Mouse (Mus musculus): ENCODE measurements around the gene Anxa6. TPM values are rescaled to one million over a fixed set of nuclear protein-coding genes. Genes with fewer than 3 reads are reported as not detected.
A peak's percentile ranks its signal among the peaks of the same experiment; 100 is the strongest.

The Anxa6 gene
- polyA plus RNA-seq, 1 experiment from 2014 or later, result 45.3 TPM

- WGBS (ENCODE audit: insufficient replicate concordance), result 2% methylated on average over 12 of the region's 12 CpGs
- H3K4me1 ChIP-seq (replicated peaks), result no peaks in the 10 kb centered on the region
- no peak overlapping the region for H3K27ac ChIP-seq
- H3K4me3 ChIP-seq (replicated peaks), result no peak overlapping the region
- DNase-seq (peak; percentile 6), ATAC-seq (ENCODE audit: low read depth) (0 out of 2 replicates have a peak, but pooled peaks have one; percentile 26)
- H3K27me3 ChIP-seq, result no peaks in the 10 kb centered on the region
- H3K9ac ChIP-seq, result no peak overlapping the region
- H3K36me3 ChIP-seq, result peaks cover 44% of the 10 kb centered on the region
- H3K9me3 ChIP-seq (replicated peaks), result 0 out of 2 replicates have a peak, but pooled peaks cover 2% of the 10 kb centered on the region
- no peak overlapping the region for H3K4me2 ChIP-seq
Observed at GRCm38 (mm10) chr11:54998284-54998683, 35.0 kb downstream of the Anxa6 start.

GRCm38 (mm10) chr11:54996176-54996575, 37.1 kb downstream of the Anxa6 start:
- DNase-seq, result no peak
- H3K9ac ChIP-seq, result no peak overlapping the region
- H3K9me3 ChIP-seq (replicated peaks), result 0 out of 2 replicates have a peak, but pooled peaks cover 2% of the 10 kb centered on the region
- H3K4me1 ChIP-seq (replicated peaks), result no peaks in the 10 kb centered on the region
- H3K4me2 ChIP-seq, result no peak overlapping the region
- peaks cover 43% of the 10 kb centered on the region for H3K36me3 ChIP-seq
- H3K27me3 ChIP-seq, result no peaks in the 10 kb centered on the region
- H3K4me3 ChIP-seq (replicated peaks), result no peak overlapping the region
- H3K27ac ChIP-seq, result no peak overlapping the region
- no peak for ATAC-seq (ENCODE audit: low read depth)
- WGBS (ENCODE audit: insufficient replicate concordance), result 65% methylated on average over 7 of the region's 7 CpGs

GRCm38 (mm10) chr11:54989920-54990319, 43.3 kb downstream of the Anxa6 start:
- no peak overlapping the region for H3K4me3 ChIP-seq (replicated peaks)
- DNase-seq (no peak), ATAC-seq (ENCODE audit: low read depth) (no peak)
- 0 out of 2 replicates have a peak, but pooled peaks cover 4% of the 10 kb centered on the region for H3K4me1 ChIP-seq (replicated peaks)
- H3K4me2 ChIP-seq, result no peak overlapping the region
- peaks cover 36% of the 10 kb centered on the region for H3K36me3 ChIP-seq
- H3K27me3 ChIP-seq, result no peaks in the 10 kb centered on the region
- no peak overlapping the region for H3K9ac ChIP-seq
- no peak overlapping the region for H3K27ac ChIP-seq
- no peaks in the 10 kb centered on the region for H3K9me3 ChIP-seq (replicated peaks)

- DNase-seq (no peak), ATAC-seq (ENCODE audit: low read depth) (no peak)
- Histone ChIP-seq H3K4me3 (replicated peaks) (no peak overlapping the region), H3K9ac (no peak overlapping the region), H3K27me3 (no peaks in the 10 kb centered on the region), H3K27ac (no peak overlapping the region), H3K36me3 (peaks cover 34% of the 10 kb centered on the region), H3K9me3 (replicated peaks) (no peaks in the 10 kb centered on the region), H3K4me2 (no peak overlapping the region), H3K4me1 (replicated peaks) (0 out of 2 replicates have a peak, but pooled peaks cover 4% of the 10 kb centered on the region)
- whole genome bisulfite sequencing (ENCODE audit: insufficient replicate concordance), result 72% methylated on average over 8 of the region's 8 CpGs
Observed at GRCm38 (mm10) chr11:54988754-54989349, 44.4 kb downstream of the Anxa6 start.

- Histone ChIP-seq H3K27me3 (no peaks in the 10 kb centered on the region), H3K36me3 (peaks cover 41% of the 10 kb centered on the region), H3K27ac (no peak overlapping the region), H3K9ac (no peak overlapping the region), H3K4me3 (replicated peaks) (no peak overlapping the region), H3K4me2 (no peak overlapping the region), H3K4me1 (replicated peaks) (0 out of 2 replicates have a peak, but pooled peaks cover 4% of the 10 kb centered on the region), H3K9me3 (replicated peaks) (no peaks in the 10 kb centered on the region)
- no peak for DNase-seq
- ATAC-seq (ENCODE audit: low read depth), result no peak
- WGBS (ENCODE audit: insufficient replicate concordance), result 67% methylated on average over 1 of the region's 1 CpGs
Observed at GRCm38 (mm10) chr11:54987974-54988373, 45.3 kb downstream of the Anxa6 start.

GRCm38 (mm10) chr11:54985086-54985485, 48.2 kb downstream of the Anxa6 start:
- no peak overlapping the region for H3K4me2 ChIP-seq
- 0 out of 2 replicates have a peak, but pooled peaks cover 4% of the 10 kb centered on the region for H3K4me1 ChIP-seq (replicated peaks)
- DNase-seq (no peak), ATAC-seq (ENCODE audit: low read depth) (0 out of 2 replicates have a peak, but pooled peaks have one; percentile 18)
- H3K27ac ChIP-seq, result no peak overlapping the region
- H3K9ac ChIP-seq, result no peak overlapping the region
- WGBS (ENCODE audit: insufficient replicate concordance), result 65% methylated on average over 3 of the region's 3 CpGs
- H3K4me3 ChIP-seq (replicated peaks), result no peak overlapping the region
- no peaks in the 10 kb centered on the region for H3K9me3 ChIP-seq (replicated peaks)
- peaks cover 57% of the 10 kb centered on the region for H3K36me3 ChIP-seq
- H3K27me3 ChIP-seq, result no peaks in the 10 kb centered on the region

GRCm38 (mm10) chr11:54984581-54984980, 48.7 kb downstream of the Anxa6 start:
- H3K27me3 ChIP-seq, result no peaks in the 10 kb centered on the region
- no peak overlapping the region for H3K9ac ChIP-seq
- peaks cover 53% of the 10 kb centered on the region for H3K36me3 ChIP-seq
- no peaks in the 10 kb centered on the region for H3K9me3 ChIP-seq (replicated peaks)
- 46% methylated on average over 4 of the region's 4 CpGs for WGBS (ENCODE audit: insufficient replicate concordance)
- DNase-seq, result no peak
- H3K4me1 ChIP-seq (replicated peaks), result 0 out of 2 replicates have a peak, but pooled peaks cover under 1% of the 10 kb centered on the region
- no peak overlapping the region for H3K4me2 ChIP-seq
- H3K4me3 ChIP-seq (replicated peaks), result no peak overlapping the region
- no peak overlapping the region for H3K27ac ChIP-seq
- no peak for ATAC-seq (ENCODE audit: low read depth)

GRCm38 (mm10) chr11:54984085-54984484, 49.2 kb downstream of the Anxa6 start:
- no peak overlapping the region for H3K4me2 ChIP-seq
- DNase-seq, result peak; percentile 44
- H3K4me1 ChIP-seq (replicated peaks), result no peaks in the 10 kb centered on the region
- no peaks in the 10 kb centered on the region for H3K27me3 ChIP-seq
- WGBS (ENCODE audit: insufficient replicate concordance), result under 1% methylated on average over 6 of the region's 6 CpGs
- H3K36me3 ChIP-seq, result peaks cover 53% of the 10 kb centered on the region
- ATAC-seq (ENCODE audit: low read depth), result no peak
- no peak overlapping the region for H3K4me3 ChIP-seq (replicated peaks)
- no peak overlapping the region for H3K27ac ChIP-seq
- H3K9me3 ChIP-seq (replicated peaks), result no peaks in the 10 kb centered on the region
- H3K9ac ChIP-seq, result no peak overlapping the region

GRCm38 (mm10) chr11:54982520-54982919, 50.7 kb downstream of the Anxa6 start:
- Histone ChIP-seq H3K27me3 (no peaks in the 10 kb centered on the region), H3K27ac (no peak overlapping the region), H3K4me2 (no peak overlapping the region), H3K4me1 (replicated peaks) (no peaks in the 10 kb centered on the region), H3K36me3 (peaks cover 50% of the 10 kb centered on the region), H3K4me3 (replicated peaks) (no peak overlapping the region), H3K9ac (no peak overlapping the region), H3K9me3 (replicated peaks) (no peaks in the 10 kb centered on the region)
- ATAC-seq (ENCODE audit: low read depth) (no peak), DNase-seq (no peak)
- 72% methylated on average over 6 of the region's 6 CpGs for WGBS (ENCODE audit: insufficient replicate concordance)

GRCm38 (mm10) chr11:54981630-54982029, 51.6 kb downstream of the Anxa6 start:
- Histone ChIP-seq H3K27me3 (no peaks in the 10 kb centered on the region), H3K4me2 (no peak overlapping the region), H3K9ac (no peak overlapping the region), H3K36me3 (peaks cover 47% of the 10 kb centered on the region), H3K4me1 (replicated peaks) (no peaks in the 10 kb centered on the region), H3K27ac (no peak overlapping the region), H3K9me3 (replicated peaks) (no peaks in the 10 kb centered on the region), H3K4me3 (replicated peaks) (no peak overlapping the region)
- DNase-seq (no peak), ATAC-seq (ENCODE audit: low read depth) (no peak)
- 74% methylated on average over 4 of the region's 4 CpGs for WGBS (ENCODE audit: insufficient replicate concordance)

GRCm38 (mm10) chr11:54977385-54977937, 55.8 kb downstream of the Anxa6 start:
- H3K27me3 ChIP-seq, result no peaks in the 10 kb centered on the region
- ATAC-seq (ENCODE audit: low read depth) (no peak), DNase-seq (no peak)
- H3K9ac ChIP-seq, result no peak overlapping the region
- whole genome bisulfite sequencing (ENCODE audit: insufficient replicate concordance), result 56% methylated on average over 6 of the region's 6 CpGs
- no peak overlapping the region for H3K4me3 ChIP-seq (replicated peaks)
- H3K27ac ChIP-seq, result no peak overlapping the region
- H3K4me1 ChIP-seq (replicated peaks), result peaks cover 19% of the 10 kb centered on the region
- H3K36me3 ChIP-seq, result peaks cover 29% of the 10 kb centered on the region
- no peak overlapping the region for H3K4me2 ChIP-seq
- no peaks in the 10 kb centered on the region for H3K9me3 ChIP-seq (replicated peaks)

- H3K9ac ChIP-seq, result no peak overlapping the region
- WGBS (ENCODE audit: insufficient replicate concordance), result 73% methylated on average over 2 of the region's 2 CpGs
Observed at GRCm38 (mm10) chr11:54976351-54976750, 56.9 kb downstream of the Anxa6 start.

More at GRCm38 (mm10) chr11:54976351-54976750, 56.9 kb downstream of the Anxa6 start:
- no peak overlapping the region for H3K27ac ChIP-seq
- H3K36me3 ChIP-seq, result peaks cover 18% of the 10 kb centered on the region
- no peak overlapping the region for H3K4me3 ChIP-seq (replicated peaks)
- no peaks in the 10 kb centered on the region for H3K27me3 ChIP-seq
- no peaks in the 10 kb centered on the region for H3K9me3 ChIP-seq (replicated peaks)
- no peak overlapping the region for H3K4me2 ChIP-seq
- ATAC-seq (ENCODE audit: low read depth), result no peak
- no peak for DNase-seq
- H3K4me1 ChIP-seq (replicated peaks), result peaks cover 19% of the 10 kb centered on the region
